Mouse (Mus musculus) urinary bladder, postnatal 0 days (tissue): ENCODE results near the gene Olfr1173. TPM values are rescaled to one million over a fixed set of nuclear protein-coding genes. Genes with fewer than 3 reads are reported as not detected.

ENCODE experiments used
- polyA plus RNA-seq: library from polyadenylated mRNA; unstranded; fragments of >200 nt; fragmentation: Nextera tagmentation; extraction: Ambion mirVana; gene quantifications from 2 replicates; pipeline ENCODE4 v1.2.1, GENCODE M21; 2015

The Olfr1173 gene
- not detected in 2 replicates for polyA plus RNA-seq

DNA sequence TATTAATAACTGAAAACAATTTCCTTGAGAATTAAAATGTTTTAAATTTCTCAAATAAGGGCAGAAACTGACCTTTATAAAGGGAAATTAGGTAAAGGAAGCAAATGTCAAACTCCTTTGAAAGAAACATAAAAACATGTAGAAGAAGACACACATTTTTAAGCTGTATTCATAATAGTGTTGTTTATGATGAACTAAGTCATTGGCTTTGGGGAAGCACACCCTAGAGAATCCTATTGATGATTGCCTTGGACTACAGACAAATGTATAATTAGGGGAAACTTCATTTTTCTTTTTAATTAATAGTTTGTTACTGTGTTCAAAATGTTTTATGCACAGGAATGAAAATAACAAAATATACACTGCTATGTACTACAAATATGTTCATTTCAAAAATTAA lies at the start of gene Olfr1173:
Olfr1173 (minus strand) TSS at position 101 of the 400 bp plus-strand sequence.

GRCm38 (mm10) chr2:88327115-88327514 lies 47.4 kb upstream of the Olfr1173 start, which contains the start of gene Olfr1175-ps:
Gene Olfr1175-ps, minus strand, starts transcription at chr2:88327215.

GRCm38 (mm10) chr2:88315035-88315434 lies 35.4 kb upstream of the Olfr1173 start, which contains the start of gene Olfr1174-ps:
Gene Olfr1174-ps, minus strand, starts transcription at chr2:88315135.

DNA sequence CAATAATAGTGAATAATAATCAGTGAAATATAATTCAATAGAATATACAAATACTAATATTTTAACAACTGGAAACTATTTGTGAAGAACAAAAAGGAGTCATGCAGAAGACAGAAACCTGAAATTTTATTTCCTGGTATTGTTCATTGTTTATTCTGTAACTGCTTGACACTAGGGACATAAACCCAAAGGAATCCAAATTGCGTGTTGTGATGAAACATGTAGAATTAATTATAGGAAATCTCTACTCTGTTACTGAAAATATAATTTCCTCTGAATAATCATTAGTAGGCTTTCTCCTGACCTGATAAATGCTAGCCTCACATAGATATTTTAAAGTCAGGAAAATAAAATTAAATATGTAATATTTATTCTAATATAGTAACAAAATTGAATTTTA lies 51.4 kb downstream of the Olfr1173 start, which contains the start of gene Olfr1170:
Olfr1170 (minus strand) TSS at position 101 of the 400 bp plus-strand sequence.

Other genes starting within 250 kb of the Olfr1173 start
- 0.05 TPM in 1 of 2 replicates, not detected in the other for gene Olfr73, start 242.2 kb downstream of the Olfr1173 start, polyA plus RNA-seq
- gene Olfr1162, start 228.7 kb downstream of the Olfr1173 start, polyA plus RNA-seq: not detected in 2 replicates
- gene Olfr1163, start 208.0 kb downstream of the Olfr1173 start, polyA plus RNA-seq: not detected in 2 replicates
- not detected in 2 replicates for gene Olfr1164, start 185.9 kb downstream of the Olfr1173 start, polyA plus RNA-seq
- not detected in 2 replicates for gene Olfr1166, start 151.6 kb downstream of the Olfr1173 start, polyA plus RNA-seq
- not detected in 2 replicates for gene Olfr1167, start 124.7 kb downstream of the Olfr1173 start, polyA plus RNA-seq
- not detected in 2 replicates for gene Olfr1168, start 98.0 kb downstream of the Olfr1173 start, polyA plus RNA-seq
- not detected in 2 replicates for gene Olfr1170, start 51.5 kb downstream of the Olfr1173 start, polyA plus RNA-seq
- gene Olfr1174-ps, start 35.3 kb upstream of the Olfr1173 start, polyA plus RNA-seq: not detected in 2 replicates
- not detected in 2 replicates for gene Olfr1175-ps, start 47.3 kb upstream of the Olfr1173 start, polyA plus RNA-seq
- gene Olfr1176, start 56.8 kb upstream of the Olfr1173 start, polyA plus RNA-seq: not detected in 2 replicates
- not detected in 2 replicates for gene Olfr1177-ps, start 66.6 kb upstream of the Olfr1173 start, polyA plus RNA-seq
- gene Olfr1178, start 107.2 kb upstream of the Olfr1173 start, polyA plus RNA-seq: not detected in 2 replicates
- not detected in 2 replicates for gene Olfr1179, start 126.6 kb upstream of the Olfr1173 start, polyA plus RNA-seq
- gene Olfr1180, start 139.3 kb upstream of the Olfr1173 start, polyA plus RNA-seq: not detected in 2 replicates
- not detected in 2 replicates for gene Olfr1181, start 146.3 kb upstream of the Olfr1173 start, polyA plus RNA-seq
- not detected in 2 replicates for gene Gm13757, start 169.3 kb upstream of the Olfr1173 start, polyA plus RNA-seq
- gene Olfr1183, start 175.0 kb upstream of the Olfr1173 start, polyA plus RNA-seq: not detected in 2 replicates
- not detected in 2 replicates for gene Olfr1184, start 203.7 kb upstream of the Olfr1173 start, polyA plus RNA-seq
- gene Olfr1185-ps1, start 213.4 kb upstream of the Olfr1173 start, polyA plus RNA-seq: not detected in 2 replicates
- gene Olfr1186, start 238.7 kb upstream of the Olfr1173 start, polyA plus RNA-seq: not detected in 2 replicates